Mouse (Mus musculus): ENCODE results near the gene Pde2a.

- no peak for TF ChIP-seq CTCF (IDR thresholded peaks at IDR 0.05; ENCODE audit: borderline replicate concordance, insufficient read depth, low read length)
- TF ChIP-seq POLR2A (IDR thresholded peaks at IDR 0.05; ENCODE audit: low read depth, low read length) = no peak
Measured at GRCm38 (mm10) chr7:101479841-101480240, 58.4 kb downstream of the Pde2a start.
